Mouse (Mus musculus) bone marrow, adult 2 months (tissue): ENCODE measurements at regions not wholly inside any gene's neighbourhood (a gene's known extent, or its start where the extent isn't known, plus 50 kb on each side); places are given as distances from the start of the nearest gene placed in this dataset.

Experiments used
- CTCF ChIP-seq: fragments of 200-500 bp; IDR thresholded peaks from 2 replicates; pipeline ENCODE4 v1.5.1; 2011; ENCODE audit warnings: low read length, control low read depth; ENCODE audit not compliant: control insufficient read depth, insufficient read depth
- POLR2A ChIP-seq: fragments of 200-500 bp; IDR thresholded peaks from 2 replicates; pipeline ENCODE4 v1.6.1; 2011; ENCODE audit warnings: low read depth, mild to moderate bottlenecking, control low read depth, low read length, borderline replicate concordance; ENCODE audit not compliant: control insufficient read depth

DNA sequence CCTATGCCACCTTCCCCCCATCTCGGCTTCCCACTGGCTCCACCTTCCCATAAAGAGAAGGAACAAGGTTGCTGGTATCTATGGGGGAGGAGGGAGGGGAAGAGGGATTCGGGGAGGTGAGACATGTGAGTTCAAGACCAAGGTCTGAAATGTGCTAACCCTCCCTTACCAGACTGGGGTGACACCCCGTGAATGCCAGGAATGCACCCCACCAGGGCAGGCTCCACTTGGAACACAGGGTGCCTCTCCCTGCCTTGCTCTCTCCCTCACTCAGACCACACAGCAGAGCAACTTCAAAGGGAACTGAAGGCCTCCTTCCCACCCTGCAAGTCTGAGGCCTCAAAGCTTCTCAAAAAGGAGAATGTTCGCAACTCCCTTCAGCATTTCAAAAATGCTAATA, 230.5 kb upstream of the Rgma start:
- no peak for TF ChIP-seq CTCF
- no peak for TF ChIP-seq POLR2A
